ENCODE assay signal across 14 mouse cellular contexts in genomic region chr8:90125426-90125825, GRCm38 (mm10).
"Had no signal": no experiment of that assay in that cellular context is flagged by ENCODE, and none has a peak within 500 bp of the region (broad histone marks: within the 10 kb centered on the region; RNA-seq: fewer than 3 reads in every experiment).

No protein-coding gene starts in this region.

- DNase-seq: gastrocnemius, adult 2 months; gastrocnemius, postnatal 10 days; gastrocnemius, postnatal 25 days; heart, adult 18-20 months; heart, postnatal 10 days; heart, postnatal 4 days; kidney, adult 18-20 months; kidney, adult 8-10 months; kidney, postnatal 10 days; kidney, postnatal 25 days; kidney, postnatal 4 days; liver; liver, embryonic 13.5 days; liver, postnatal 0 days had no signal
